Mouse (Mus musculus) liver, embryonic 14.5 days (tissue): ENCODE results near the gene Sox3. TPM values are rescaled to one million over a fixed set of nuclear protein-coding genes. Genes with fewer than 3 reads are reported as not detected.

Experiments
- ATAC-seq: fragments of 200-750 bp; cut with Nextera tagmentation; 2 replicates; pipeline ENCODE4 v1.8.0; 2017; ENCODE audit warnings: moderate number of reproducible peaks, mild to moderate bottlenecking, moderate library complexity; ENCODE audit not compliant: insufficient read depth
- DNase-seq, 3 experiments: peaks; one replicate each; pipeline ENCODE4 v3.0.0-alpha.2; 2012 to 2013; ENCODE audit warnings: low read depth in 3 of 3, low spot score in 3 of 3
- H3K27ac ChIP-seq: fragments of 300-500 bp; sonication (generic); 2 replicates; pipeline ENCODE4 v1.5.1; 2014; ENCODE audit warnings: moderate library complexity, mild to moderate bottlenecking, control low read depth, inconsistent platforms
- H3K27me3 ChIP-seq: fragments of 300-500 bp; sonication (generic); 2 replicates; pipeline ENCODE4 v1.6.1; 2014; ENCODE audit warnings: mild to moderate bottlenecking, low read length, moderate library complexity; ENCODE audit not compliant: control insufficient read depth, insufficient read depth
- H3K36me3 ChIP-seq: fragments of 300-500 bp; sonication (generic); replicated peaks from 2 replicates; pipeline ENCODE4 v1.6.1; 2014; ENCODE audit warnings: low read depth; ENCODE audit not compliant: control insufficient read depth, insufficient read depth
- H3K4me1 ChIP-seq, 2 experiments: fragments of 200-500 bp in 1 of 2; fragments of 300-500 bp in 1 of 2; sonication (generic) in 1 of 2; replicated peaks; 2 replicates each; pipeline ENCODE4 v1.6.1; 2012 to 2014; ENCODE audit warnings: antibody characterized with exemption in 1 of 2, inconsistent platforms in 1 of 2, low read length in 1 of 2; ENCODE audit not compliant: control insufficient read depth in 2 of 2, insufficient read depth in 2 of 2
- H3K4me2 ChIP-seq: fragments of 300-500 bp; sonication (generic); 2 replicates; pipeline ENCODE4 v1.6.1; 2014; ENCODE audit warnings: low read depth, mild to moderate bottlenecking, control low read depth, moderate library complexity
- H3K4me3 ChIP-seq, 2 experiments: fragments of 200-500 bp in 1 of 2; fragments of 300-500 bp in 1 of 2; sonication (generic) in 1 of 2; 2 replicates each; pipeline ENCODE4 v1.5.1; 2012 to 2014; ENCODE audit warnings: low read depth in 2 of 2, low read length in 2 of 2, mild to moderate bottlenecking in 2 of 2, control low read depth in 1 of 2, inconsistent platforms in 1 of 2, moderate library complexity in 1 of 2; ENCODE audit not compliant: insufficient read depth in 1 of 2
- H3K9ac ChIP-seq: fragments of 300-500 bp; sonication (generic); replicated peaks from 2 replicates; pipeline ENCODE4 v1.6.1; 2014; ENCODE audit warnings: mild to moderate bottlenecking, control low read depth, moderate library complexity
- H3K9me3 ChIP-seq: fragments of 300-500 bp; sonication (generic); 2 replicates; pipeline ENCODE4 v1.6.1; 2016; ENCODE audit warnings: low read length, mixed read lengths; ENCODE audit not compliant: control insufficient read depth
- CTCF ChIP-seq: IDR thresholded peaks from 2 replicates; pipeline ENCODE4 v1.5.1; 2016; ENCODE audit warnings: antibody characterized with exemption, low read depth, control low read depth
- EP300 ChIP-seq: IDR thresholded peaks from 2 replicates; pipeline ENCODE4 v1.6.1; 2016; ENCODE audit warnings: antibody characterized with exemption, low read depth
- WGBS: fragments of 180-500 bp; shearing (Covaris S2); extraction: QIAGEN DNeasy Blood & Tissue Kit; methylation state at CpG from one replicate; pipeline ENCODE4 v1.1.7; 2014; ENCODE audit not compliant: insufficient replicate concordance; 5-methylcytosine and 5-hydroxymethylcytosine counted together
- polyA plus RNA-seq, 2 experiments: library from polyadenylated mRNA; depleted of rRNA in 1 of 2; stranded (reverse) in 1 of 2; unstranded in 1 of 2; fragments of >200 nt; fragmentation: Nextera tagmentation in 1 of 2; extraction: Ambion mirVana in 1 of 2; gene quantifications; 2 replicates each; pipeline versions ENCODE4 v1.2.1 to v1.2.3; 2012 to 2014

Sox3 gene
- polyA plus RNA-seq (2012; rRNA removed), result 0.02 TPM in 1 of 2 replicates, not detected in the other
- not detected in 2 replicates for polyA plus RNA-seq (2014; fragmentation: Nextera tagmentation; extraction: Ambion mirVana)

DNA sequence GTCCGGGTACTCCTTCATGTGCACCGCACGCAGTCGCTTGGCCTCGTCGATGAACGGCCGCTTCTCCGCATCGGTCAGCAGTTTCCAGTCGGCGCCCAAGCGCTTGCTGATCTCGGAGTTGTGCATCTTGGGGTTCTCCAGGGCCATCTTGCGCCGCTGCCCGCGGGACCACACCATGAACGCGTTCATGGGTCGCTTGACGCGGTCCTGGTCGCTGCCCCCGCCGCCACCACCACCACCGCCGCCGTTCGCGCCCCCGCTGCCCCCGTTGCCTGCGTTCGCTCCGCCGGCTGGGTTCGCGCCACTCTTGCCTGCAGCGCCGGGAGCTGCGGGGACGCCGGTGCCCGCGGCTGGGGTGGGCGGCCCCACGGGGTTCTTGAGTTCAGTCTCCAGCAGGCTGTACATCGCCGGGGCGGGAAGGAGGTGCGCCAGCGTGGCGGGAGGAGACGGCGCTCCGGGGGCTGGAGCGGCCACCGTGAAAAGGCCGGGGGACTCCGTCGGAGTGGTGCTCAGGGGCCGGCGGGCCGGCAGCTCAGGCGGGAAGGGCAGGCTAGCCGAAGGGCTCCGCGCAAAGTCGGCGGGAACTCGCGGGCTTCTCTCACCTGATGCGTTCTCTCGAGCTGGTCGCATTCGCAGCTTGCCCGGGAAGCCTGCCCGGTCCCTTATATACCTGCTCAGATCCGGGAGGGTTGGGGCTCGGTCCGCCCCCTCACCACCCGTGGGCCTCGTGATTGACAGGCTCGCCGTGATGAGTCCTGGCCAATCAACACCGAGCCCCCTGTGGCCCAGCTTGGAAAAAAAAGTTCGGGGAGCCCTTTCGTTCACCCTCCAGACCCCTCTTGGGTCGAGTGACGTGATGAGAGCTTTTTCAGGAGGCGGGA, at the start of gene Sox3:
Sox3 (minus strand) TSS at position 630 of the 881 bp plus-strand sequence.
- Histone ChIP-seq H3K4me2 (peak within 1 kb of the TSS; percentile 37), H3K27ac (no peak within 1 kb of the TSS), H3K4me1 (no peaks in the 10 kb centered on the region), H3K9ac (no peak within 1 kb of the TSS), H3K4me3 (peak within 1 kb of the TSS in 1 of 2 experiments; percentile 2; a peak in 3 of 4 replicates), H3K27me3 (peaks cover 72% of the 10 kb centered on the region), H3K36me3 (no peaks in the 10 kb centered on the region), H3K9me3 (no peaks in the 10 kb centered on the region; the same call in 1 of the 2 replicates)
- WGBS, result 10% methylated on average over 72 of the region's 92 CpGs
- ATAC-seq (no peak), DNase-seq (no peak)
- TF ChIP-seq EP300, result no peak
- no peak for TF ChIP-seq CTCF

GRCm38 (mm10) chrX:60940225-60940624, 47.0 kb upstream of the Sox3 start:
- H3K36me3 ChIP-seq, result no peaks in the 10 kb centered on the region
- H3K4me2 ChIP-seq, result no peak overlapping the region
- H3K9ac ChIP-seq, result no peak overlapping the region
- TF ChIP-seq CTCF (no peak), EP300 (no peak)
- H3K4me3 ChIP-seq, result no peak overlapping the region
- H3K4me1 ChIP-seq, result no peaks in the 10 kb centered on the region
- no peak overlapping the region for H3K27ac ChIP-seq
- H3K9me3 ChIP-seq, result no peaks in the 10 kb centered on the region
- H3K27me3 ChIP-seq, result no peaks in the 10 kb centered on the region
- ATAC-seq (no peak), DNase-seq (no peak)
- 77% methylated on average over 3 of the region's 3 CpGs for WGBS

GRCm38 (mm10) chrX:60899546-60899945, 6.3 kb upstream of the Sox3 start:
- no peak overlapping the region for H3K4me2 ChIP-seq
- H3K9ac ChIP-seq, result no peak overlapping the region
- H3K9me3 ChIP-seq, result no peaks in the 10 kb centered on the region
- H3K36me3 ChIP-seq, result no peaks in the 10 kb centered on the region
- H3K27me3 ChIP-seq, result peaks cover 24% of the 10 kb centered on the region
- H3K27ac ChIP-seq, result no peak overlapping the region
- DNase-seq, result no peak
- ATAC-seq, result no peak
- H3K4me3 ChIP-seq, result no peak overlapping the region
- 21% methylated on average over 4 of the region's 4 CpGs for WGBS
- H3K4me1 ChIP-seq, result no peaks in the 10 kb centered on the region
- TF ChIP-seq EP300 (no peak), CTCF (no peak)

- TF ChIP-seq EP300 (no peak), CTCF (no peak)
- H3K9ac ChIP-seq, result no peak overlapping the region
- H3K27ac ChIP-seq, result no peak overlapping the region
- 4% methylated on average over 18 of the region's 18 CpGs for WGBS
- H3K4me2 ChIP-seq, result no peak overlapping the region
- H3K36me3 ChIP-seq, result no peaks in the 10 kb centered on the region
- no peaks in the 10 kb centered on the region for H3K9me3 ChIP-seq
- DNase-seq, result no peak
- H3K27me3 ChIP-seq, result peaks cover 33% of the 10 kb centered on the region
- H3K4me1 ChIP-seq, result no peaks in the 10 kb centered on the region
- no peak for ATAC-seq
- no peak overlapping the region for H3K4me3 ChIP-seq
These were observed 5.4 kb upstream of the Sox3 start for GRCm38 (mm10) chrX:60898641-60899040.

GRCm38 (mm10) chrX:60896296-60896695, 3.1 kb upstream of the Sox3 start:
- no peak overlapping the region for H3K27ac ChIP-seq
- ATAC-seq, result no peak
- no peaks in the 10 kb centered on the region for H3K4me1 ChIP-seq
- no peak overlapping the region for H3K9ac ChIP-seq
- H3K9me3 ChIP-seq, result no peaks in the 10 kb centered on the region; the same call in 1 of the 2 replicates
- DNase-seq, result no peak
- 7% methylated on average over 11 of the region's 13 CpGs for WGBS
- TF ChIP-seq EP300 (no peak), CTCF (no peak)
- no peaks in the 10 kb centered on the region for H3K36me3 ChIP-seq
- H3K4me3 ChIP-seq, result no peak overlapping the region
- H3K27me3 ChIP-seq, result peaks cover 57% of the 10 kb centered on the region
- no peak overlapping the region for H3K4me2 ChIP-seq
